Mouse (Mus musculus) bone marrow macrophage, adult 2 months (primary cell): ENCODE results near the gene Setd1a. TPM values are rescaled to one million over a fixed set of nuclear protein-coding genes. Genes with fewer than 3 reads are reported as not detected.

Source experiments
- H3K27ac ChIP-seq: 2 replicates; pipeline ENCODE4 v1.5.1; 2012; ENCODE audit warnings: low read depth, low read length; ENCODE audit not compliant: insufficient read depth
- H3K4me1 ChIP-seq: 2 replicates; pipeline ENCODE4 v1.6.1; 2012; ENCODE audit warnings: low read length; ENCODE audit not compliant: control insufficient read depth, insufficient read depth
- H3K4me3 ChIP-seq: 2 replicates; pipeline ENCODE4 v1.5.1; 2012; ENCODE audit warnings: mild to moderate bottlenecking, low read length, moderate library complexity; ENCODE audit not compliant: insufficient read depth
- CTCF ChIP-seq: IDR thresholded peaks from 2 replicates; pipeline ENCODE4 v1.5.1; 2012; ENCODE audit warnings: low read depth, mild to moderate bottlenecking, low read length, moderate library complexity
- POLR2A ChIP-seq: IDR thresholded peaks from 2 replicates; pipeline ENCODE4 v1.6.1; 2012; ENCODE audit warnings: mild to moderate bottlenecking, low read depth, low read length, borderline replicate concordance
- polyA plus RNA-seq: library from polyadenylated mRNA; stranded (reverse); fragments of >200 nt; gene quantifications from 2 replicates; pipeline ENCODE4 v1.2.4, GENCODE M21; 2012; ENCODE audit not compliant: missing spikeins, insufficient read depth, insufficient read length

The Setd1a gene
- polyA plus RNA-seq, 1 experiment, result 30.1 TPM

- Histone ChIP-seq H3K27ac (no peak overlapping the region), H3K4me1 (peaks cover 17% of the 10 kb centered on the region), H3K4me3 (no peak overlapping the region)
- TF ChIP-seq CTCF (no peak), POLR2A (no peak)
These were observed 4.4 kb upstream of the Setd1a start for GRCm38 (mm10) chr7:127772080-127772479.

- Histone ChIP-seq H3K27ac (no peak overlapping the region), H3K4me1 (peaks cover 17% of the 10 kb centered on the region), H3K4me3 (no peak overlapping the region)
- TF ChIP-seq CTCF (no peak), POLR2A (no peak)
These were observed 3.9 kb upstream of the Setd1a start for GRCm38 (mm10) chr7:127772557-127772956.

- Histone ChIP-seq H3K4me3 (no peak overlapping the region), H3K27ac (no peak overlapping the region), H3K4me1 (peaks cover 20% of the 10 kb centered on the region)
- no peak for TF ChIP-seq POLR2A
- peak; percentile 51 for TF ChIP-seq CTCF
These were observed 2.6 kb upstream of the Setd1a start for GRCm38 (mm10) chr7:127773664-127774384.

- peak overlapping the region; percentile 98 for H3K27ac ChIP-seq
- H3K4me1 ChIP-seq, result peaks cover 18% of the 10 kb centered on the region
- peak overlapping the region; percentile 90 for H3K4me3 ChIP-seq
These were observed 633 bp upstream of the Setd1a start for GRCm38 (mm10) chr7:127775837-127776236.

- Histone ChIP-seq H3K4me3 (peak overlapping the region; percentile 90), H3K4me1 (peaks cover 10% of the 10 kb centered on the region), H3K27ac (peak overlapping the region; percentile 98)
- no peak for TF ChIP-seq CTCF
- TF ChIP-seq POLR2A, result no peak
These were observed 506 bp downstream of the Setd1a start for GRCm38 (mm10) chr7:127776878-127777473.

- peak overlapping the region; percentile 98 for H3K27ac ChIP-seq
- H3K4me1 ChIP-seq, result peaks cover 7% of the 10 kb centered on the region
- peak overlapping the region; percentile 90 for H3K4me3 ChIP-seq
- TF ChIP-seq POLR2A, result no peak
- TF ChIP-seq CTCF, result no peak
These were observed 1.2 kb downstream of the Setd1a start for GRCm38 (mm10) chr7:127777474-127778266.

GRCm38 (mm10) chr7:127778350-127778749 lies 1.9 kb downstream of the Setd1a start:
- no peak for TF ChIP-seq CTCF
- TF ChIP-seq POLR2A, result no peak
- H3K4me3 ChIP-seq, result peak overlapping the region; percentile 90
- H3K4me1 ChIP-seq, result peaks cover 7% of the 10 kb centered on the region
- H3K27ac ChIP-seq, result no peak overlapping the region

- Histone ChIP-seq H3K4me1 (no peaks in the 10 kb centered on the region), H3K27ac (no peak within 1 kb of the TSS), H3K4me3 (no peak within 1 kb of the TSS)
- TF ChIP-seq POLR2A (no peak), CTCF (no peak)
These were observed 8.8 kb downstream of the Setd1a start, which contains the start of gene Gm49388 for GRCm38 (mm10) chr7:127785308-127785707. Gene Gm49388, plus strand, starts transcription at chr7:127785608.

GRCm38 (mm10) chr7:127797076-127797845 lies 20.8 kb downstream of the Setd1a start:
- Histone ChIP-seq H3K27ac (no peak overlapping the region), H3K4me1 (peaks cover 16% of the 10 kb centered on the region), H3K4me3 (no peak overlapping the region)
- no peak for TF ChIP-seq CTCF
- no peak for TF ChIP-seq POLR2A
